Mouse (Mus musculus): ENCODE data around the gene Osbp.
A peak's percentile ranks its signal among the peaks of the same experiment; 100 is the strongest.

Gene Osbp

GRCm38 (mm10) chr19:12011560-12012556, 46.1 kb downstream of the Osbp start:
- peak; percentile 99 for DNase-seq (ENCODE audit: extremely low spot score)

- no peak for DNase-seq (ENCODE audit: extremely low spot score)
These were observed 46.9 kb downstream of the Osbp start for GRCm38 (mm10) chr19:12012615-12013014.

- peak; percentile 64 for DNase-seq (ENCODE audit: extremely low spot score)
These were observed 47.5 kb downstream of the Osbp start for GRCm38 (mm10) chr19:12013228-12013627.

- no peak for DNase-seq (ENCODE audit: extremely low spot score)
These were observed 50.0 kb downstream of the Osbp start for GRCm38 (mm10) chr19:12015708-12016107.

- no peak for DNase-seq (ENCODE audit: extremely low spot score)
These were observed 50.5 kb downstream of the Osbp start for GRCm38 (mm10) chr19:12016192-12016591.

GRCm38 (mm10) chr19:12024149-12024548, 58.4 kb downstream of the Osbp start:
- no peak for DNase-seq (ENCODE audit: extremely low spot score)

- no peak for DNase-seq (ENCODE audit: extremely low spot score)
These were observed 59.6 kb downstream of the Osbp start for GRCm38 (mm10) chr19:12025333-12025732.

- DNase-seq (ENCODE audit: extremely low spot score) = no peak
These were observed 60.9 kb downstream of the Osbp start for GRCm38 (mm10) chr19:12026606-12027005.

- DNase-seq (ENCODE audit: extremely low spot score) = no peak
These were observed 72.0 kb downstream of the Osbp start for GRCm38 (mm10) chr19:12037727-12038126.

- no peak for DNase-seq (ENCODE audit: extremely low spot score)
These were observed 75.5 kb downstream of the Osbp start, which contains the start of gene Olfr1423 for GRCm38 (mm10) chr19:12041217-12041616. Gene Olfr1423 (minus strand): TSS chr19:12041317.

- no peak for DNase-seq (ENCODE audit: extremely low spot score)
These were observed 77.4 kb downstream of the Osbp start for GRCm38 (mm10) chr19:12043163-12043562.
